Mouse (Mus musculus): ENCODE measurements around the gene Hist1h2ap. TPM values are rescaled to one million over a fixed set of nuclear protein-coding genes. Genes with fewer than 3 reads are reported as not detected.
A peak's percentile ranks its signal among the peaks of the same experiment; 100 is the strongest.

The Hist1h2ap gene
- total RNA-seq, 2 experiments from 2014 or later = 11.2 to 16.1 TPM

GRCm38 (mm10) chr13:21787760-21788593 is 45.3 kb downstream of the Hist1h2ap start:
- TF ChIP-seq CTCF (IDR thresholded peaks at IDR 0.05) = no peak
- intact Hi-C loops (cut with DNase I) = loop anchor here (2.0 to 10.0 kb wide), 4 partner anchors 71 to 1907 kb away; partner anchors contain the start of genes Hist1h1e, Hist1h1t, Hist1h2ai and Hist1h2be
- DNase-seq (ENCODE audit: extremely low spot score in 1 of 2, low spot score in 2 of 2) = no peak
- Histone ChIP-seq H3K27ac (no peak overlapping the region), H3K4me3 (peak overlapping the region; percentile 32)

- H3K4me3 ChIP-seq = peak within 1 kb of the TSS; percentile 52
- intact Hi-C loops (cut with DNase I) = loop anchor here (2.0 to 10.0 kb wide), 4 partner anchors 70 to 1908 kb away; partner anchors contain the start of genes Hist1h1e, Hist1h1t, Hist1h2ai and Hist1h2be
- DNase-seq (ENCODE audit: extremely low spot score in 1 of 2, low spot score in 2 of 2) = peak; percentile 78 to 88
- H3K27ac ChIP-seq = peak within 1 kb of the TSS; percentile 64; the same call in 1 of the 2 replicates
Observed at GRCm38 (mm10) chr13:21786899-21787629, 46.2 kb downstream of the Hist1h2ap start, which contains the start of the genes Hist1h2an and Hist1h2bp. Gene Hist1h2an (minus strand): TSS chr13:21787218. Gene Hist1h2bp (plus strand): TSS chr13:21787461.

GRCm38 (mm10) chr13:21786189-21786898 is 47.0 kb downstream of the Hist1h2ap start:
- intact Hi-C loops (cut with DNase I) = loop anchor here (2.0 to 10.0 kb wide), 4 partner anchors 70 to 1908 kb away; partner anchors contain the start of genes Hist1h1e, Hist1h1t, Hist1h2ai and Hist1h2be
- peak overlapping the region; percentile 64; the same call in 1 of the 2 replicates for H3K27ac ChIP-seq
- TF ChIP-seq CTCF (IDR thresholded peaks at IDR 0.05) = no peak
- no peak for DNase-seq (ENCODE audit: extremely low spot score in 1 of 2, low spot score in 2 of 2)
- peak overlapping the region; percentile 52 for H3K4me3 ChIP-seq

- Histone ChIP-seq H3K27ac (no peak overlapping the region), H3K4me3 (no peak overlapping the region)
- no peak for DNase-seq (ENCODE audit: extremely low spot score in 1 of 2, low spot score in 2 of 2)
- intact Hi-C loops (cut with DNase I) = loop anchor here (10.0 kb wide), 3 partner anchors 1800 to 1910 kb away; partner anchors contain the start of genes Hist1h1e, Hist1h1t, Hist1h2be and Hist1h4c
- no peak for TF ChIP-seq CTCF (IDR thresholded peaks at IDR 0.05)
Observed at GRCm38 (mm10) chr13:21784311-21784710, 49.0 kb downstream of the Hist1h2ap start.

GRCm38 (mm10) chr13:21783734-21784161 is 49.6 kb downstream of the Hist1h2ap start:
- peak overlapping the region; percentile 48 for H3K4me3 ChIP-seq
- intact Hi-C loops (cut with DNase I) = loop anchor here (10.0 kb wide), 3 partner anchors 1801 to 1911 kb away; partner anchors contain the start of genes Hist1h1e, Hist1h1t, Hist1h2be and Hist1h4c
- peak in 1 of 2 experiments; percentile 13 for DNase-seq (ENCODE audit: extremely low spot score in 1 of 2, low spot score in 2 of 2)
- TF ChIP-seq CTCF (IDR thresholded peaks at IDR 0.05) = no peak
- H3K27ac ChIP-seq = no peak overlapping the region

GRCm38 (mm10) chr13:21783255-21783617 is 50.1 kb downstream of the Hist1h2ap start, which contains the start of gene Hist1h3i:
Gene Hist1h3i (minus strand): TSS chr13:21783370.
- H3K27ac ChIP-seq = peak within 1 kb of the TSS; percentile 82
- no peak for TF ChIP-seq CTCF (IDR thresholded peaks at IDR 0.05)
- peak within 1 kb of the TSS; percentile 48 for H3K4me3 ChIP-seq
- DNase-seq (ENCODE audit: extremely low spot score in 1 of 2, low spot score in 2 of 2) = peak; percentile 50 to 71
- intact Hi-C loops (cut with DNase I) = loop anchor here (10.0 kb wide), 3 partner anchors 1802 to 1912 kb away; partner anchors contain the start of genes Hist1h1e, Hist1h1t, Hist1h2be and Hist1h4c

Small RNA genes within 50 kb of the gene (microRNA-seq; reads per million reads assigned to microRNA genes)
- gene Gm19658 = 0 reads per million in 2 experiments
- 0 reads per million in 2 experiments for gene Gm44346
- gene Gm44466 = 0 reads per million in 2 experiments

Other genes starting within 250 kb of the Hist1h2ap start
- not detected for gene Olfr1362, start 219.5 kb downstream of the Hist1h2ap start, total RNA-seq (2021)
- gene Olfr11, start 191.0 kb downstream of the Hist1h2ap start, total RNA-seq (2021) = not detected
- not detected for gene Olfr1361, start 170.1 kb downstream of the Hist1h2ap start, total RNA-seq (2021)
- gene Olfr1360, start 156.1 kb downstream of the Hist1h2ap start, total RNA-seq (2021) = not detected
- not detected for gene Olfr1359, start 135.4 kb downstream of the Hist1h2ap start, total RNA-seq (2021)
- gene Hist1h2bl, start 117.4 kb downstream of the Hist1h2ap start, total RNA-seq (2021) = 10 to 100 TPM; 23.7 to 28.5 TPM
- 10 to 100 TPM; 25.4 to 32.6 TPM for gene Hist1h2ai, start 117.1 kb downstream of the Hist1h2ap start, total RNA-seq (2021)
- 10 to 100 TPM; 54.6 to 74.2 TPM for gene Hist1h3h, start 115.8 kb downstream of the Hist1h2ap start, total RNA-seq (2021)
- 1 to 10 TPM; 4.8 to 5.4 TPM for gene Hist1h2bm, start 111.5 kb downstream of the Hist1h2ap start, total RNA-seq (2021)
- 10 to 100 TPM; 13.9 to 19.4 TPM for gene Hist1h4j, start 98.4 kb downstream of the Hist1h2ap start, total RNA-seq (2021)
- gene Hist1h4k, start 83.0 kb downstream of the Hist1h2ap start, total RNA-seq (2021) = 100 to 1,000 TPM; 316 to 377 TPM
- 10 to 100 TPM; 13.2 to 13.5 TPM for gene Hist1h2ak, start 79.7 kb downstream of the Hist1h2ap start, total RNA-seq (2021)
- gene Hist1h2bn, start 79.4 kb downstream of the Hist1h2ap start, total RNA-seq (2021) = 1 to 10 TPM; 8.3 TPM
- 1 to 10 TPM; 6.7 to 8.3 TPM for gene Hist1h1b, start 52.9 kb downstream of the Hist1h2ap start, total RNA-seq (2021)
- gene Hist1h3i, start 50.1 kb downstream of the Hist1h2ap start, total RNA-seq (2021) = 10 to 100 TPM; 49.9 to 62.3 TPM
- 1 to 10 TPM in 1 of 2 experiments, not detected in 1; 2.7 TPM for gene Hist1h2an, start 46.3 kb downstream of the Hist1h2ap start, total RNA-seq (2021)
- gene Hist1h2bp, start 46.0 kb downstream of the Hist1h2ap start, total RNA-seq (2021) = 1 to 10 TPM; 1.3 to 5.5 TPM
- gene Hist1h2bq, start 23.3 kb downstream of the Hist1h2ap start, total RNA-seq (2021) = 10 to 100 TPM; 27.3 to 38.5 TPM
- gene Hist1h2ao, start 23.0 kb downstream of the Hist1h2ap start, total RNA-seq (2021) = 10 to 100 TPM; 11.2 to 25.1 TPM
- 100 to 1,000 TPM; 200 to 276 TPM for gene Hist1h4m, start 21.8 kb downstream of the Hist1h2ap start, total RNA-seq (2021)
- 10 to 100 TPM; 18.7 to 21.6 TPM for gene Hist1h4n, start 1.3 kb downstream of the Hist1h2ap start, total RNA-seq (2021)
- 10 to 100 TPM; 27.0 to 39.1 TPM for gene Hist1h2br, start 236 bp upstream of the Hist1h2ap start, total RNA-seq (2021)
- 1 to 10 TPM; 3.8 to 3.9 TPM for gene Zfp184, start 111.6 kb upstream of the Hist1h2ap start, total RNA-seq (2021)
- not detected for gene Pom121l2, start 147.7 kb upstream of the Hist1h2ap start, total RNA-seq (2021)
- 1 to 10 TPM in 1 of 2 experiments, under 1 TPM in 1; 0.57 to 1.1 TPM for gene Prss16, start 176.2 kb upstream of the Hist1h2ap start, total RNA-seq (2021)
- 10 to 100 TPM; 18.8 to 25.6 TPM for gene Hist1h2ah, start 202.1 kb upstream of the Hist1h2ap start, total RNA-seq (2021)
- gene Hist1h2bk, start 202.4 kb upstream of the Hist1h2ap start, total RNA-seq (2021) = 10 to 100 TPM; 12.2 to 13.5 TPM
- gene Hist1h4i, start 207.9 kb upstream of the Hist1h2ap start, total RNA-seq (2021) = 10 to 100 TPM; 58.2 to 75.2 TPM
- 1 to 10 TPM; 8.1 to 9.2 TPM for gene Hist1h2ag, start 209.4 kb upstream of the Hist1h2ap start, total RNA-seq (2021)
- 10 to 100 TPM in 1 of 2 experiments, 1 to 10 TPM in 1; 9.4 to 12.9 TPM for gene Hist1h2bj, start 209.7 kb upstream of the Hist1h2ap start, total RNA-seq (2021)